Mouse (Mus musculus): Measurements from ENCODE around the gene Tmem51.

DNA sequence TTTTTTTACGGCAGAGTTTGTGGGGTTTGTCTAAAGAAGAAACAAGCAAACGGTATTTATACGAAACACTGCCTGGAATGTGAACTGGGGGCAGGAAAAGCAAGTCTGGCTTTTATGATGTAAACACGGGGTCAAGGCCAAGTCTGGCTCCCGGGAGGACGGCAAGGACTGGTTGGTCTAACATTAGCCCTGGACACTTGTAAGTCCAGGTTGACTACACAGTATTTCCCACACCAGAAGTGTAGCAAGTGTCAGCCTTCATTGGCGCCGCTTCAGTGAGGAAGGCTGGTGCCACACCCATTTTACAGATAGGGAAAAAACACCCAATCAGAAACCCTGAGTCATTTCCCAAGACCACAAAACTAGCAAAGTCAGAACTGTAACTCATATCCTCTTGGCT lies 18.8 kb downstream of the Tmem51 start:
- TF ChIP-seq POLR2A (IDR thresholded peaks at IDR 0.05; ENCODE audit: low read depth, low read length) (no peak), CTCF (conservative IDR thresholded peaks at IDR 0.05 in 1 of 2, IDR thresholded peaks at IDR 0.05 in 1 of 2; ENCODE audit: low read depth in 2 of 2, low read length in 2 of 2) (no peak), JUND (conservative IDR thresholded peaks at IDR 0.05; ENCODE audit: low read depth, low read length) (no peak), NELFE (IDR thresholded peaks at IDR 0.05; ENCODE audit: low read depth, low read length) (no peak), CHD2 (IDR thresholded peaks at IDR 0.05; ENCODE audit: low read length) (no peak), CHD1 (IDR thresholded peaks at IDR 0.05; ENCODE audit: low read depth, low read length) (no peak), NRF1 (IDR thresholded peaks at IDR 0.05; ENCODE audit: low read depth, low read length) (no peak), JUN (IDR thresholded peaks at IDR 0.05; ENCODE audit: insufficient read depth, low read depth, low read length) (no peak), ELF1 (IDR thresholded peaks at IDR 0.05; ENCODE audit: low read depth, low read length) (no peak), ZKSCAN1 (IDR thresholded peaks at IDR 0.05; ENCODE audit: borderline replicate concordance, low read depth, low read length) (no peak), GABPA (IDR thresholded peaks at IDR 0.05; ENCODE audit: insufficient replicate concordance, low read depth, low read length) (no peak), TCF12 (IDR thresholded peaks at IDR 0.05; ENCODE audit: low read depth, low read length) (no peak)

All from CH12.LX (cell line).